Mouse (Mus musculus) urinary bladder, postnatal 14 days (tissue): ENCODE measurements around the gene Pole4.

ENCODE experiments used
- DNase-seq: peaks from one replicate; pipeline ENCODE4 v3.0.0; 2021; ENCODE audit warnings: low spot score

Gene Pole4

GRCm38 (mm10) chr6:82705221-82705620 is at the start of gene Pole4:
TSS of gene Pole4 (minus strand) at chr6:82705365.
- no peak for DNase-seq

- DNase-seq: no peak
Measured at GRCm38 (mm10) chr6:82754769-82755168, 49.6 kb upstream of the Pole4 start.

- no peak for DNase-seq
Measured at GRCm38 (mm10) chr6:82753638-82754361, 48.6 kb upstream of the Pole4 start.

GRCm38 (mm10) chr6:82753061-82753460 is 47.9 kb upstream of the Pole4 start:
- DNase-seq: peak; percentile 36

GRCm38 (mm10) chr6:82751791-82752190 is 46.6 kb upstream of the Pole4 start:
- no peak for DNase-seq

GRCm38 (mm10) chr6:82751031-82751430 is 45.9 kb upstream of the Pole4 start:
- peak; percentile 34 for DNase-seq

GRCm38 (mm10) chr6:82750063-82750462 is 44.9 kb upstream of the Pole4 start:
- no peak for DNase-seq

- DNase-seq: no peak
Measured at GRCm38 (mm10) chr6:82748106-82748672, 43.0 kb upstream of the Pole4 start.

GRCm38 (mm10) chr6:82747085-82747484 is 41.9 kb upstream of the Pole4 start:
- no peak for DNase-seq

- no peak for DNase-seq
Measured at GRCm38 (mm10) chr6:82744553-82744952, 39.4 kb upstream of the Pole4 start.

GRCm38 (mm10) chr6:82741518-82741880 is 36.3 kb upstream of the Pole4 start:
- no peak for DNase-seq

- no peak for DNase-seq
Measured at GRCm38 (mm10) chr6:82740868-82741517, 35.8 kb upstream of the Pole4 start.

GRCm38 (mm10) chr6:82740269-82740668 is 35.1 kb upstream of the Pole4 start:
- DNase-seq: peak; percentile 65

GRCm38 (mm10) chr6:82737634-82738540 is 32.7 kb upstream of the Pole4 start:
- no peak for DNase-seq

GRCm38 (mm10) chr6:82736626-82737600 is 31.7 kb upstream of the Pole4 start:
- DNase-seq: no peak

GRCm38 (mm10) chr6:82735347-82735746 is 30.2 kb upstream of the Pole4 start:
- no peak for DNase-seq

- DNase-seq: no peak
Measured at GRCm38 (mm10) chr6:82728635-82729034, 23.5 kb upstream of the Pole4 start.

- no peak for DNase-seq
Measured at GRCm38 (mm10) chr6:82727206-82727605, 22.0 kb upstream of the Pole4 start.

- DNase-seq: no peak
Measured at GRCm38 (mm10) chr6:82723321-82723720, 18.2 kb upstream of the Pole4 start.

GRCm38 (mm10) chr6:82716126-82716525 is 11.0 kb upstream of the Pole4 start:
- DNase-seq: no peak

GRCm38 (mm10) chr6:82715653-82716052 is 10.5 kb upstream of the Pole4 start:
- DNase-seq: no peak
